Mouse (Mus musculus) spleen, postnatal 0 days (tissue): Measurements from ENCODE around the gene Mrpl44. TPM values are rescaled to one million over a fixed set of nuclear protein-coding genes. Genes with fewer than 3 reads are reported as not detected.

Experiments
- polyA plus RNA-seq: library from polyadenylated mRNA; unstranded; fragments of >200 nt; fragmentation: Nextera tagmentation; extraction: Ambion mirVana; gene quantifications from 2 replicates; pipeline ENCODE4 v1.2.1, GENCODE M21; 2015

The Mrpl44 gene
- 27.6 and 33.8 TPM in 2 replicates for polyA plus RNA-seq

DNA sequence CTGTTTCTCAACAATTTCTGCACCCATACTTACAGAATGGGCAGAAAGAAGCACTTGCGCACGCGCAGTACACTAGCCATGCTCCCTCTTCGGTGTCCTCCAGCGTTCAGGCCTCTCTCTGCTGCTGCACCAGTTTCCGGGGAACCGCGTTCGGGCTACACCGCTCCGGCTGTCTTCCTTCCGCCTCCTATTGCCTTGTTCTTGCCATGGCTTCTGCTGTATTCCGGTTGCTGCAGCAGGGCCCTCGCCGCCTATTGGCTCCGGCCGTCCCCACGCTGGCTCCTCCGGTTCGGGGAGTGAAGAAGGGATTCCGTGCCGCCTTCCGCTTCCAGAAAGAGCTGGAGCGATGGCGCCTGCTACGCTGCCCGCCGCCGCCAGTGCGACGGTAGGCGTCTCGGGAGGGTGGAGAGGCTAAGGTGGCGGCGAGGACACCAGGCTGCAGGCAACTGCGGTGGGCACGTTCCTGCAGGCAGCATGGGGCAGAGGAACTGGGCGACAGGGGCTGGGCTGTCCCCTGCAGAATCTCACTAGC lies at the start of gene Mrpl44, which contains the start of gene Wdfy1:
Mrpl44 (plus strand) TSS at position 92 of the 532 bp plus-strand sequence.
Wdfy1 (minus strand) TSS at position 217 of the 532 bp plus-strand sequence.

Other genes with a start within 250 kb of the Mrpl44 start
- gene Ap1s3, start 104.0 kb upstream of the Mrpl44 start, polyA plus RNA-seq = 0.41 and 0.58 TPM in 2 replicates
- gene Wdfy1, start 125 bp downstream of the Mrpl44 start, polyA plus RNA-seq = 20.8 and 22.7 TPM in 2 replicates
- 21.4 and 30.5 TPM in 2 replicates for gene Serpine2, start 85.2 kb downstream of the Mrpl44 start, polyA plus RNA-seq